Mouse (Mus musculus): ENCODE measurements around the gene Stk40. TPM values are rescaled to one million over a fixed set of nuclear protein-coding genes. Genes with fewer than 3 reads are reported as not detected.
A peak's percentile ranks its signal among the peaks of the same experiment; 100 is the strongest.

The Stk40 gene
- polyA plus RNA-seq, 1 experiment from 2014 or later = 27.1 TPM

DNA sequence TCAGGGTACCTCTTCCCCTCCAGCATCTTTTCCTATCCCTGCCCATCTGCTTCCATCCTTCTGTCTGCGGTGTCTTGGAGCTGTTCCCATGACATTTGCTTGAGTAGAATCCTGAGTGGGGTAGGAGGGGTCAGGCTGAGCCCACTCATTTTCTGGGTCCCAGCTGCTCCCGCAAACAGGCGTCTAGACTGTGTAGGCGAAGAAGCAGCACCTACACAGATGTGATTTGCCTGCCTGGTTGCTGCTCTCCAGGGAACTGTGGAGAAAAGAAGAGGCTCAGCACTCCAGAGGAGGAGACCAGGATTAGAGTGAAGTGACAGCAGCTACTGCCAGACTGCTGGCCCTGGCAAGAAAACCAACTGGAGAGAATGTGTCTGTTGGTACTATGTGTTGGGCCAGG is 14.9 kb downstream of the Stk40 start:
- DNase-seq (ENCODE audit: low spot score) (no peak), ATAC-seq (replicated peaks; ENCODE audit: low FRiP score, low read depth) (no peak)
- H3K36me3 ChIP-seq (ENCODE audit: insufficient read depth, low read length) = 0 out of 2 replicates have a peak, but pooled peaks cover 3% of the 10 kb centered on the region
- H3K4me2 ChIP-seq (ENCODE audit: low read length) = no peak overlapping the region
- peaks cover 10% of the 10 kb centered on the region; the same call in 1 of the 2 replicates for H3K4me1 ChIP-seq (replicated peaks; ENCODE audit: insufficient read depth, low read length)
- H3K27me3 ChIP-seq (ENCODE audit: insufficient read depth, low read length) = no peaks in the 10 kb centered on the region
- no peak for TF ChIP-seq CTCF (IDR thresholded peaks at IDR 0.05; ENCODE audit: low read depth)
- no peak overlapping the region for H3K27ac ChIP-seq
- WGBS = 79% methylated on average over 4 of the region's 4 CpGs
- H3K4me3 ChIP-seq (replicated peaks; ENCODE audit: low read depth, low read length) = no peak overlapping the region
- H3K9ac ChIP-seq (ENCODE audit: low read depth, low read length) = no peak overlapping the region
- no peaks in the 10 kb centered on the region for H3K9me3 ChIP-seq (replicated peaks; ENCODE audit: low read length)

DNA sequence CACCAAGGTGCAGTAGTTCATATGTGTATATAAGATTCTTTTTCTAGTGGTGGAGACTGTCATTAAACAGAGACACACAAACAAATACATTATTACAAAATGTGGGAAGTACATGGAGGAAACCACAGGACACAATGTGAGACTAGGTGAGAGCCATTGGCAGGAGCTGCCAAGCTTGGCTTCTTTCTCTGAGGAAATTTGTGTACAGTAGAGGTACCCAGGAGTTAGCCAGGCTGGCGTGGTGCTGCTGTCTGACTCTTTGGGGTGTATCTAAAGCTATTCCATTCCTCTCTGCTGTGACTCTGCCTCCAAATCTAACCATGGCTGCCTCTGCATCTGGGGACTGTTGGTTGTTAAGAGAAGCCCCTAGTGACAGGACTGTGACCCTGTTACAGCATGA is 15.3 kb downstream of the Stk40 start:
- H3K4me2 ChIP-seq (ENCODE audit: low read length) = no peak overlapping the region
- no peak overlapping the region for H3K9ac ChIP-seq (ENCODE audit: low read depth, low read length)
- no peak for TF ChIP-seq CTCF (IDR thresholded peaks at IDR 0.05; ENCODE audit: low read depth)
- H3K27me3 ChIP-seq (ENCODE audit: insufficient read depth, low read length) = no peaks in the 10 kb centered on the region
- ATAC-seq (replicated peaks; ENCODE audit: low FRiP score, low read depth) = no peak
- H3K27ac ChIP-seq = no peak overlapping the region
- 0 out of 2 replicates have a peak, but pooled peaks cover 3% of the 10 kb centered on the region for H3K36me3 ChIP-seq (ENCODE audit: insufficient read depth, low read length)
- peaks cover 7% of the 10 kb centered on the region; the same call in 1 of the 2 replicates for H3K4me1 ChIP-seq (replicated peaks; ENCODE audit: insufficient read depth, low read length)
- DNase-seq (ENCODE audit: low spot score) = no peak
- WGBS = 91% methylated on average over 1 of the region's 1 CpGs
- no peak overlapping the region for H3K4me3 ChIP-seq (replicated peaks; ENCODE audit: low read depth, low read length)
- H3K9me3 ChIP-seq (replicated peaks; ENCODE audit: low read length) = no peaks in the 10 kb centered on the region

DNA sequence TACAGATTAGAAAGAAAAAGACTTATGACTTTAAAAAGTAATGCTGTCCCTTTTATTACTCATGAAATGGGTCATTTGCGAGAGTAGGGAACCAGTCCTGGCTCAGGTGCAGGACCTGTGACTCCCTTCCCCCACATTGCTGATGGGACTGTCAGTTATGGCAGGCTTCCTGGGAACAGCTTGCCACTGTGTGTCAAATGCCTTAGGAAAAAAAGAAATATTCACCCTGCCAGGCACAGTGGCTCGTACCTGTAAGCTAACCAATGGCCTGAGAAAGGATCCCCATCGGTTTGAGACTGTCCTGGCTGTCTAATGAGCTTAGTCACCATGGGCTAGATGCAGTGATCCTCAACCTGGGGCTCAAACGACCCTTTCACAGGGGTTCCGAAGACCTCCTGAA is 16.3 kb downstream of the Stk40 start:
- Histone ChIP-seq H3K27me3 (ENCODE audit: insufficient read depth, low read length) (no peaks in the 10 kb centered on the region), H3K9me3 (replicated peaks; ENCODE audit: low read length) (no peaks in the 10 kb centered on the region), H3K4me3 (replicated peaks; ENCODE audit: low read depth, low read length) (no peak overlapping the region), H3K9ac (ENCODE audit: low read depth, low read length) (no peak overlapping the region), H3K36me3 (ENCODE audit: insufficient read depth, low read length) (0 out of 2 replicates have a peak, but pooled peaks cover 10% of the 10 kb centered on the region), H3K4me1 (replicated peaks; ENCODE audit: insufficient read depth, low read length) (peaks cover 7% of the 10 kb centered on the region; the same call in 1 of the 2 replicates), H3K4me2 (ENCODE audit: low read length) (no peak overlapping the region), H3K27ac (no peak overlapping the region)
- WGBS = 59% methylated on average over 5 of the region's 5 CpGs
- no peak for TF ChIP-seq CTCF (IDR thresholded peaks at IDR 0.05; ENCODE audit: low read depth)
- DNase-seq (ENCODE audit: low spot score) = no peak
- ATAC-seq (replicated peaks; ENCODE audit: low FRiP score, low read depth) = no peak

DNA sequence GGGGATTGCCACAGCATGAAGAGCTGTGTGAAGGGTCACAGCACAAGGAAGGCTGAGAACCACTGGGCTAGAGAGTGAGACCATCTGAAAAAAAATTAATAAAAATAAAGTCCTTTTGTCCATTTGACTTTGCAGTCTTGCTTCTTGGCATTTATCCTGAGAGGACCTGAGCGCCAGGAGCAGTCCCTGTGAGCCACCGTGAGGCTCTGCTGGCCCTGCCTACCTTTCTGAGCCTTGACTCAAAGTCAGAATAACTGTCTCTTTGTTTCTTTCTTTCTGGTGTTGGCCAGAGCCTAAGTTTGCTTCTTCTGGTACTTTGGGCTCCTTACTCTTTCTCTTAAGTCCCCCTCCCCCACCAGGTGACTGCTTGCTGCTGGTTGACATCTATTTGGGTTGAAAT is 16.7 kb downstream of the Stk40 start:
- Histone ChIP-seq H3K9me3 (replicated peaks; ENCODE audit: low read length) (no peaks in the 10 kb centered on the region), H3K36me3 (ENCODE audit: insufficient read depth, low read length) (peaks cover 12% of the 10 kb centered on the region), H3K27me3 (ENCODE audit: insufficient read depth, low read length) (no peaks in the 10 kb centered on the region), H3K27ac (no peak overlapping the region), H3K4me1 (replicated peaks; ENCODE audit: insufficient read depth, low read length) (peaks cover 5% of the 10 kb centered on the region; the same call in 1 of the 2 replicates), H3K9ac (ENCODE audit: low read depth, low read length) (no peak overlapping the region), H3K4me3 (replicated peaks; ENCODE audit: low read depth, low read length) (no peak overlapping the region), H3K4me2 (ENCODE audit: low read length) (no peak overlapping the region)
- TF ChIP-seq CTCF (IDR thresholded peaks at IDR 0.05; ENCODE audit: low read depth) = no peak
- 95% methylated on average over 2 of the region's 2 CpGs for whole genome bisulfite sequencing
- no peak for DNase-seq (ENCODE audit: low spot score)
- no peak for ATAC-seq (replicated peaks; ENCODE audit: low FRiP score, low read depth)

DNA sequence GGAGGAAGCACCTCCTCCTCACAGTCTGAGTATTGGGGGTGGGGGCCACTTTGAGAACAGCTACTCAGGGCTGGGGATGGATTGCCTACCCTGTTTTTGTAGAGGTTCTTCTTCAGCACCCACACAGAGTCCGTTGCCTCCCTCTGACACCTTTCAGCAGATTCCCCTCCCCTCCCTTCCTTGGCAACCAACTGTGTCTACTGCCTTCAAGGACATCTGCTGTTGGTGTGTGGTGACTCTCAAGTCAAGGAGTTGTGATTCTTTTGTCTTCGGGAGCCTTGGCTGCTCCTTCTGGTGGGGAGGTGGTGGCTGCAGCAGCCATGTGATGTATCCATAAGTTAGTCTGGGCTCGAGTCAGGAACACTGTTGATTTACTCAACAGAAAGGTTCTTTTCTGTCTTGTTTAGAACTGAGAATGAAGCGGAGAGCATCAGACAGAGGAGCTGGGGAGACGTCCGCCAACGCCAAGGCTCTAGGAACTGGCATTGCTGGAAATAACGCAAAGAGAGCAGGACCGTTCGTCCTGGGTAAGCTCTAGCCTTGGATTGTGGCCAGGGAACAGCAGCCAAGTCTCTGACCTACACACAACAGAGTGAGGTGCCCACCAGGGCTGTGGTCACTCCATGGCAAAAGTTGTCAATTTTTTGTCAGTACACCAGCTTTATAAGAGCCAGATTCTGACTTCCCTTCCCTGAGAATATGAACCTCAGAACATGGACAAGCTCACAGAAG is 19.7 kb downstream of the Stk40 start:
- Histone ChIP-seq H3K4me2 (ENCODE audit: low read length) (no peak overlapping the region), H3K9ac (ENCODE audit: low read depth, low read length) (no peak overlapping the region), H3K4me3 (replicated peaks; ENCODE audit: low read depth, low read length) (no peak overlapping the region), H3K9me3 (replicated peaks; ENCODE audit: low read length) (no peaks in the 10 kb centered on the region), H3K4me1 (replicated peaks; ENCODE audit: insufficient read depth, low read length) (no peaks in the 10 kb centered on the region; the same call in 1 of the 2 replicates), H3K27me3 (ENCODE audit: insufficient read depth, low read length) (no peaks in the 10 kb centered on the region), H3K27ac (no peak overlapping the region), H3K36me3 (ENCODE audit: insufficient read depth, low read length) (peaks cover 29% of the 10 kb centered on the region)
- no peak for ATAC-seq (replicated peaks; ENCODE audit: low FRiP score, low read depth)
- 86% methylated on average over 10 of the region's 10 CpGs for whole genome bisulfite sequencing
- DNase-seq (ENCODE audit: low spot score) = no peak
- no peak for TF ChIP-seq CTCF (IDR thresholded peaks at IDR 0.05; ENCODE audit: low read depth)

DNA sequence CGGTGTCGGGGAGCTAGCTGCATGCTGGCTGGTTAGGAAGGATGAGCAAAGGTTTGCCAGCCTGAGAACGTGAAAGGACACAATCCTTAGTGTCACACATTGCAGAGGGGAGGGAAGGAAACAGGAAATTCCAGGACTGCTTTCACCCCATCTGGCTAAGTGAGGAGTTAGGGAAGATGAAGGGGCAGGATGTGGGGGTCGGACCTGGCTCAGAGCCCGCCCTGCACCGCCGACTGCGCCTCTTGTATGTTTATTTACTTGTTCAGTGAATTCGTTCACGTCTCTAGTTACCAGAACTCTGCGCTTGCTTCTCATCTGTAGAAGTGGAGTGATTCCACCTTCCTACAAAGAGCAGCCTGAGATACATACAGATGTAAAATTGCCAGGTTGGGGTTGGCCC is 26.7 kb downstream of the Stk40 start:
- peak overlapping the region; percentile 87 for H3K27ac ChIP-seq
- no peak overlapping the region for H3K4me2 ChIP-seq (ENCODE audit: low read length)
- DNase-seq (ENCODE audit: low spot score) = peak; percentile 85
- no peaks in the 10 kb centered on the region for H3K27me3 ChIP-seq (ENCODE audit: insufficient read depth, low read length)
- H3K4me3 ChIP-seq (replicated peaks; ENCODE audit: low read depth, low read length) = no peak overlapping the region
- ATAC-seq (replicated peaks; ENCODE audit: low FRiP score, low read depth) = no peak
- no peaks in the 10 kb centered on the region for H3K9me3 ChIP-seq (replicated peaks; ENCODE audit: low read length)
- no peak overlapping the region for H3K9ac ChIP-seq (ENCODE audit: low read depth, low read length)
- no peak for TF ChIP-seq CTCF (IDR thresholded peaks at IDR 0.05; ENCODE audit: low read depth)
- WGBS = 17% methylated on average over 11 of the region's 11 CpGs
- H3K4me1 ChIP-seq (replicated peaks; ENCODE audit: insufficient read depth, low read length) = peaks cover 34% of the 10 kb centered on the region
- peaks cover 36% of the 10 kb centered on the region for H3K36me3 ChIP-seq (ENCODE audit: insufficient read depth, low read length)
